Mouse (Mus musculus) ES-Bruce4 (cell line): ENCODE data around the gene Ino80d.

ENCODE experiments used
- CTCF ChIP-seq: IDR thresholded peaks from one replicate; pipeline ENCODE4 v1.8.1; 2011; ENCODE audit warnings: low read depth, low read length
- EP300 ChIP-seq: IDR thresholded peaks from 2 replicates; pipeline ENCODE4 v1.6.1; 2011; ENCODE audit warnings: low read depth, low read length; ENCODE audit not compliant: insufficient read depth
- POLR2A ChIP-seq: IDR thresholded peaks from one replicate; pipeline ENCODE4 v1.8.1; 2011; ENCODE audit warnings: low read length; ENCODE audit not compliant: insufficient read depth

GRCm38 (mm10) chr1:62934752-62935329 is 179.6 kb downstream of the Ino80d start:
- TF ChIP-seq POLR2A (no peak), CTCF (no peak), EP300 (no peak)
